Mouse (Mus musculus) T-helper 1 cell (primary cell): ENCODE data around the gene Rras.

Experiments
- in situ Hi-C: fragments of 300-600 bp; cut with MboI, MseI; formaldehyde crosslinking; loops from one replicate; pipeline ENCODE4 v1.15.1; 2025; ENCODE audit warnings: high pct_unique_total_duplicates

Rras gene

GRCm38 (mm10) chr7:45017242-45018061 is at the start of gene Rras:
Gene Rras (plus strand): TSS chr7:45017961.
- in situ Hi-C loops = no loop called here

GRCm38 (mm10) chr7:44970231-44970691 is 47.5 kb upstream of the Rras start:
- in situ Hi-C loops = no loop called here

GRCm38 (mm10) chr7:44971142-44971541 is 46.6 kb upstream of the Rras start:
- in situ Hi-C loops = no loop called here

- in situ Hi-C loops = no loop called here
Observed at GRCm38 (mm10) chr7:44973415-44974130, 44.2 kb upstream of the Rras start.

GRCm38 (mm10) chr7:44974383-44975116 is 43.2 kb upstream of the Rras start, which contains the start of gene Cpt1c:
Gene Cpt1c (minus strand): TSS chr7:44974851.
- in situ Hi-C loops = no loop called here

- in situ Hi-C loops = no loop called here
Observed at GRCm38 (mm10) chr7:44975117-44975419, 42.7 kb upstream of the Rras start.

- in situ Hi-C loops = no loop called here
Observed at GRCm38 (mm10) chr7:44978300-44978699, 39.5 kb upstream of the Rras start.

GRCm38 (mm10) chr7:44981539-44981938 is 36.2 kb upstream of the Rras start:
- in situ Hi-C loops = no loop called here

GRCm38 (mm10) chr7:44983085-44983484 is 34.7 kb upstream of the Rras start:
- in situ Hi-C loops = no loop called here

- in situ Hi-C loops = no loop called here
Observed at GRCm38 (mm10) chr7:44983944-44984832, 33.6 kb upstream of the Rras start.

GRCm38 (mm10) chr7:44984833-44985164 is 33.0 kb upstream of the Rras start:
- in situ Hi-C loops = no loop called here

GRCm38 (mm10) chr7:44985595-44986191 is 32.1 kb upstream of the Rras start:
- in situ Hi-C loops = no loop called here

GRCm38 (mm10) chr7:44986192-44986878 is 31.4 kb upstream of the Rras start, which contains the start of gene Prmt1:
Gene Prmt1 (minus strand): TSS chr7:44986568.
- in situ Hi-C loops = no loop called here

- in situ Hi-C loops = no loop called here
Observed at GRCm38 (mm10) chr7:44986879-44987718, 30.7 kb upstream of the Rras start.

GRCm38 (mm10) chr7:44996672-44997071 is 21.1 kb upstream of the Rras start:
- in situ Hi-C loops = no loop called here

GRCm38 (mm10) chr7:44997231-44997939 is 20.4 kb upstream of the Rras start, which contains the start of gene Irf3:
Gene Irf3 (plus strand): TSS chr7:44997648.
- in situ Hi-C loops = no loop called here

- in situ Hi-C loops = no loop called here
Observed at GRCm38 (mm10) chr7:44997940-44998428, 19.8 kb upstream of the Rras start.

GRCm38 (mm10) chr7:44998501-44998955 is 19.2 kb upstream of the Rras start, which contains the start of gene Bcl2l12:
Gene Bcl2l12 (minus strand): TSS chr7:44998712.
- in situ Hi-C loops = no loop called here
